Mouse (Mus musculus) layer of hippocampus, adult 18-20 months (tissue): ENCODE results near the gene Flna. TPM values are rescaled to one million over a fixed set of nuclear protein-coding genes. Genes with fewer than 3 reads are reported as not detected.

Experiments
- DNase-seq, 2 experiments: peaks; one replicate each; pipeline ENCODE4 v3.0.0; 2022; ENCODE audit warnings: low spot score in 2 of 2
- long read RNA-seq: library from polyadenylated mRNA; stranded (forward); transcript quantifications from one replicate; pipeline ENCODE4 v2.0.0, GENCODE M21; 2021
- total RNA-seq, 2 experiments: library from RNA; stranded (reverse); gene quantifications; 2 replicates each; pipeline ENCODE4 v1.2.3; 2021

The Flna gene
- 10 to 100 TPM; 44.8 to 52.5 TPM for total RNA-seq
- long read RNA-seq, full-length matches to known transcripts: 8 of 32 reads
- long read RNA-seq, partial matches to known transcripts: 16 of 32 reads
- long read RNA-seq, other reads (novel, unspliced or antisense): 8 of 32 reads

- DNase-seq: peak; percentile 50 to 66
These were observed at the start of gene Flna for GRCm38 (mm10) chrX:74249615-74250014. Gene Flna, minus strand, starts transcription at chrX:74249820.

GRCm38 (mm10) chrX:74298348-74298747 lies 48.7 kb upstream of the Flna start:
- no peak for DNase-seq

GRCm38 (mm10) chrX:74296538-74297448 lies 47.2 kb upstream of the Flna start, which contains the start of gene Atp6ap1:
Gene Atp6ap1, plus strand, starts transcription at chrX:74297097.
- peak; percentile 90 to 96 for DNase-seq

- DNase-seq: no peak
These were observed 43.8 kb upstream of the Flna start for GRCm38 (mm10) chrX:74293431-74293830.

GRCm38 (mm10) chrX:74283092-74283437 lies 33.4 kb upstream of the Flna start:
- no peak for DNase-seq

- peak; percentile 77 to 92 for DNase-seq
These were observed 32.9 kb upstream of the Flna start for GRCm38 (mm10) chrX:74282395-74283091.

GRCm38 (mm10) chrX:74281732-74282394 lies 32.2 kb upstream of the Flna start, which contains the start of the genes Taz and Dnase1l1:
Gene Taz, plus strand, starts transcription at chrX:74281912.
Gene Dnase1l1, minus strand, starts transcription at chrX:74282337.
- DNase-seq: peak; percentile 14 to 28

- no peak for DNase-seq
These were observed 31.6 kb upstream of the Flna start for GRCm38 (mm10) chrX:74281041-74281731.

- no peak for DNase-seq
These were observed 28.3 kb upstream of the Flna start for GRCm38 (mm10) chrX:74277916-74278315.

- DNase-seq: no peak
These were observed 24.1 kb upstream of the Flna start for GRCm38 (mm10) chrX:74273422-74274322.

- DNase-seq: peak in 1 of 2 experiments; percentile 28
These were observed 21.4 kb upstream of the Flna start for GRCm38 (mm10) chrX:74270902-74271551.

- DNase-seq: peak; percentile 87 to 94
These were observed 20.7 kb upstream of the Flna start, which contains the start of gene Rpl10 for GRCm38 (mm10) chrX:74270062-74270901. Gene Rpl10, plus strand, starts transcription at chrX:74270812.

- DNase-seq: no peak
These were observed 20.1 kb upstream of the Flna start for GRCm38 (mm10) chrX:74269736-74270061.

- no peak for DNase-seq
These were observed 8.1 kb upstream of the Flna start for GRCm38 (mm10) chrX:74257746-74258145.

- DNase-seq: no peak
These were observed 5.4 kb upstream of the Flna start for GRCm38 (mm10) chrX:74254888-74255565.

- DNase-seq: peak; percentile 79 to 89
These were observed 4.7 kb upstream of the Flna start, which contains the start of gene Emd for GRCm38 (mm10) chrX:74254153-74254887. Gene Emd, plus strand, starts transcription at chrX:74254687.

- peak in 1 of 2 experiments; percentile 48 for DNase-seq
These were observed 969 bp downstream of the Flna start for GRCm38 (mm10) chrX:74248651-74249050.
